Mouse (Mus musculus) fat pad, adult 2 months (tissue): ENCODE measurements at regions not wholly inside any gene's neighbourhood (a gene's known extent, or its start where the extent isn't known, plus 50 kb on each side); places are given as distances from the start of the nearest gene placed in this dataset.

Source experiments
- DNase-seq: peaks from one replicate; pipeline ENCODE4 v3.0.0-alpha.2; 2011; ENCODE audit warnings: low read depth, low spot score; ENCODE audit errors: extremely low read depth

DNA sequence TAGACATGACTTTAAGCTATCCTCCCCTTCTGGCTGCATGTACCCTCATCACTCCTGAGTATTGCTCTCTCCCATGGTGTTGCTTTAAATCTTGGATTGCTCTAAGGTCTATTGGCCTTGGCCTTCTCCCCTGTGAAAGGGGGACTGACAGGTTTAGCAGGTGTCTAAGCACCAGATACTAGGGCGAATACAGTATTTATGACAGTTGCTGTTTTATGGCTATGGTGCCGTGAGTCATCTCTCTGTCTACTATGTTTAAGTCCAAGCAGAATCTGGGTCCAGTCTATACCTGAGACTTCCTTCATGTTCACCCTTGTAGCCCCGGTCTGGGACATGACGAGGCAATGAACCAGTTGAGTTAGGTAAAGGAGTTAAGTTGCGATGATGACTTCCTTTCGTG, 212.3 kb upstream of the Id2 start:
- no peak for DNase-seq

GRCm38 (mm10) chr12:25305764-25306653, 209.1 kb upstream of the Id2 start:
- no peak for DNase-seq

- no peak for DNase-seq
Observed at GRCm38 (mm10) chr12:25304820-25305511, 208.0 kb upstream of the Id2 start.

- DNase-seq = no peak
Observed at GRCm38 (mm10) chr12:25303500-25304050, 206.6 kb upstream of the Id2 start.

DNA sequence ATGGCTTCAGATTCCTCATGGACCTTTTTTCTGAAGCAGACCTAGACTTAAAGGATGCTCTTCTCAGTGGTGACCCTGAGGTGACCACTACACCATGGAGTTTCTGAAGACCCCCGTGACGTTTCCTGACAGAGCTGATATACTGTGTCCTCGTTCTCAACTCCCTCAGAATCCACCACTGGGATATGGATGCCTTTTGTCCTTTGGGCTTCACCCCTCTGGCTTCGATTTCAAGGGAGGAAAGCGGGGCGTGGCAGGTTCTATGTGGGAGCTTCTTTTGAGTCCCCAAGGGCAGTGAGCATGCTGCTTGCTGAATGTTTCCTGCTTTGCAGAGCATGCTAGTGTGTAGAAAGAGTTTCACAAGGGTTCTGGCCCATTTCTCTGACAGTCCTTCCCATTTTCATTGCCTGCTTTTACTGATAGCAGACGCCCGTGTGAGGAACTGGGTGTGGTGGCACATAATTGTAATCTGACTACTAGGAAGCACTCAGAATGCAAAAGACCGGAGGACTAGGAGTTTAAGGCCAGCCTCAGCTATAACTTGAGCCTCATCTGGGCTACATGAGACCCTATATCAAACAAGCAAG, 204.0 kb upstream of the Id2 start:
- DNase-seq = no peak

GRCm38 (mm10) chr12:25299603-25300471, 202.9 kb upstream of the Id2 start:
- DNase-seq = no peak

DNA sequence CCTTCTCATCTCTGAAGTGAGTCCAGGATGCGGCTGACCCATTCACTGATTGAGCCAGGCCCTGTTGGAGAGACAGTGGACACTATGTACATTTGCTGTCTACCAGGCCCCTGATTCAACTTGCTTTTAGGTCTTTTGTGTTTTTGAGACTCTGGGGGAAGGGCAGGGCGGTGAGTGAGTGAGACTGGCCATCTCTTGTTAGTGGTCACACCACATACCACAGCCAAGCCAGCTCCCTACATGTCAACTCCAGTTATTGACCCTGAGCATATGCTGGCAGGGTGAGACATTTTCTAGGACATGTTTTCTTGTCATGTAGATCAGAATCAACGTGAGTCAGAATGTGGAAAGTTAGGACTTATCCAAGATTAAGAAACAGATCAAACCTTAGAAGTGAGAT, 201.8 kb upstream of the Id2 start:
- no peak for DNase-seq

GRCm38 (mm10) chr12:25297960-25298359, 201.0 kb upstream of the Id2 start:
- DNase-seq = no peak

GRCm38 (mm10) chr12:25296648-25297047, 199.7 kb upstream of the Id2 start:
- DNase-seq = no peak

DNA sequence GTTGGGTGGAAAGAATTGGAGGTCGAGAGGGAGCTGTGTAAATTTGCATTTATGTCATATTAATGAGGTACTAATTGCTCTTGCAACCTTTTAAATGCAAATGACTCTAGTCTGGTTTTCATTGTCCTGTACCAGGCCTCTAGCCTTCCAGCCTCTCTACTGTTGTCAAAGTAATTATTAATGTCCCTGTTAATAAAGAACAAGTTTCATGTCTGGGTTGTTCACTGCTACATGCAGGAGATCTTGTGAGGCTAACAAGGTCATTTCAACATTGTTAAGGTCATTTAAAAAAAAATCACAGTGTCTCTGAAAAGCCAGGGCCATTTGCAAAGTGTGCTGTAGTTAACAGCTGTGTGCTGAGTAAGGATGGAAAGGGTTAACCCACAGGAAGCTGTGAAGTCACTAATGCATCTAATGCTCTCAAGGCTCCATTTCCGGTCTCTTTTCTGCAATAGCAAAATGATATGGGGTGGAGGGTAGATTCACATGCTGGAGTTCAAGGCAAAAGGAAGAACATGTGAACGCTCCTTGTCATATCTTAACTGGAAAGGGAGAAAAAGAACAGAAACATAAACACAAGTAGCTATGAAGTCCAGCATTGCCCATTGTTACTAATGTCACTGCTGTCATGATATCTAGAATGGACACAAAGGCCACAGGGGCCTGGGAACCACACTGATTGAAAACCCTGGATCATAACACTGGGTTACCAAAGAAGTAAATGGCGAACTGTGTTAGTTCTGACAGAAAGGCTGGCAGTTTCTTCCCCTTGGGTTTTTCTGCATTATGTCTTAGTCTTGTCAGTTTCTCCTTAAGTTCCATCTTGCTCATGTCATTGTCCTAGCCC, 197.5 kb upstream of the Id2 start:
- no peak for DNase-seq

DNA sequence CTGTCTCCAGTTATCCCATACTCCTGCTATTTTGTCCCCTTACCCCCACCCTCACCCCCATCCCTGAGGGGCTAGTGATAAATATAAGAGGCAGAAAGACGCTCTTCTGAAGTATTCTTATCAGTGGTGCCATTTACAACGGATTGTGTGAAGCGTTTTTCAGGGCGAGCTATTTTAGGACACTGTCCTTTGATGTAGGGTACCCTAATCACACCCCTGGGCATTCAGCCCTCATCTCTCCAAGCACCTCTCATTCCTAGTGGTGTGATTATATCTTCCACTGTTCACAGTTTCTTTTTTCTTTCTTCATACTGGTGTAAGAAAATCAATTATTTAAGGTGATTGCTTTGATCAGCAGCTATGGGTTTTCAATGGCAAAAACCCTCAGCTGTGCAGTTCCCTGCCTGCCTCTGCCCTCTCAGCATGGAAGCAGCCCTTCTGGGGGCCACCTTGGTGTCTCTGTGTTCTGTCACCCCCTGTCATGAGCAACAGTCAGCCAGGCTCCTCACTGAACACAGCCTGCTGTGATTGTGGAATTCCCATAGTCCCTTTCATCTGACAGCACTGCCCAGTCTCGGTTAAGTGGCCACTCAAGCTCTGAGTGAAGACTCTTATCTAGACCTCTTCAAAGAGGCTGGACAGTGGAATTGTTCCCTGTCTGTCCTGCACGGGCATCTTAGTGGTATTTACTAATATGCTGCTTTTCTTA, 196.7 kb upstream of the Id2 start:
- DNase-seq = no peak

DNA sequence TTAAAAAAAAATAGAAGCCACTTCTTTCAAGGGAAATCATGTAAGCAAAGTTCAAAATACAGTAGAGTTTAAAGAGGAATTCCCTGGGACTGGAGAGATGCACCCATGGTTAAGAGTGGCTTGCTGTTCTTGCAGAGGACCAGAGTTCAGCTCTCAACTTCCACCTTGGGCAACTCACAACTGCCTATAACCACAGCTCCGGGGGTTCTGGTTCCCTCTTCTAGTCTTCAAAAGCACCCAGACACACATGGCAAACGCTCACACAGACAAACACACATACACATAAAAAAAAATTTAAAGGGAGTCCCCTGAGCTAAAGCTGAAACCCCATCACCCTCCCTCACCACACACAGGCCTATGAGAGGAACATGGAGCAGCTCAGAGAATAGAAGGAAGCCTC, 192.4 kb upstream of the Id2 start:
- no peak for DNase-seq

GRCm38 (mm10) chr12:25283808-25284207, 186.9 kb upstream of the Id2 start:
- no peak for DNase-seq

DNA sequence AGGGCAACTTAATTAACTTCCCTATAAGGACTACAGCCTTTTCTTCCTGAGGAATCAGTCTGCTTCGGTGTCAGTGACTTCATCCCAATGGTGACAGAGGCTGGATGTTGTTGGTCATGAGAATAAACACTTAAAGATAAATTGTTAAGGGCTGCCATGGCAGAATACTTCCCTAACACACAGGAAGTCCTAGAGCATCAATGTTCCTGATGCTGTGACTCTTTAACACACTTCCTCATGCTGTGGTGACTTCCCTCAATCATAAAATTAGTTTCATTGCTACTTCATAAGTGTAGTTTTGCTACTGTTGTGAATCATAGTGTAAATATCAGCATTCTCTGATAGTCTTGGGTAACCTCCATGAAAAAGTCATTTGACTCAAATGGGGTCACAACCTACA, 184.5 kb upstream of the Id2 start:
- DNase-seq = no peak

DNA sequence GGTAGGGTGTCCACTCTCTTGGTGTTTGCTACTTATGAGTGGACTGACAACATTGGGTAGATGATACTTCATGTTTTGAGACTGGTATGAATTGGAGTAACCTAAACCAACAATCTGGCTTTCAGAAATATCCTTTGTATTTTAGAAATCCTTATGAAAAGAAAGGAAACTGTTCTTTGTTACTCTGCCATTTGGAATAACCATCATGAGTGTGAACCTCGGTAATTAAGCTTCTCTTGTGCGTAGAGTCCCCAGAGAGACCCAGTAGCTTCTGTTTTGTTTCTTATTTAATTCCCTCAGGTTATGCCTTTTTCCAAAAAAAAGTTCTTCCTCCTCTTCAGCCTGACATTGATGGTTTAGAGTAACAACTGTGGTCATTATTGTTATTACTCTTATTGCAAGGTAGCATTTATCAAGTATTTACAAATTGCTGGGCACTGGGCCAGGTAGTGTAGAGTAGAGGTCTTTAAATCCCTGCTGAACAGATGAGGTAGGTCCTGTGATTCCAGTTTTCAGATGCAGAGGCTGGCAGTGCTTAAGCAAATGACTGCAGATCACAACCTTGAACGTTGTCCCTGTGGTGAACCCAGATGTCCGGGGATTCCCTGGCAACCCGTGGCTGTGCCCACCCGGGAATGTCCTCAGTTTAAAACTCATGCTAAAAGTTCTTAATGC, 176.8 kb upstream of the Id2 start:
- no peak for DNase-seq

DNA sequence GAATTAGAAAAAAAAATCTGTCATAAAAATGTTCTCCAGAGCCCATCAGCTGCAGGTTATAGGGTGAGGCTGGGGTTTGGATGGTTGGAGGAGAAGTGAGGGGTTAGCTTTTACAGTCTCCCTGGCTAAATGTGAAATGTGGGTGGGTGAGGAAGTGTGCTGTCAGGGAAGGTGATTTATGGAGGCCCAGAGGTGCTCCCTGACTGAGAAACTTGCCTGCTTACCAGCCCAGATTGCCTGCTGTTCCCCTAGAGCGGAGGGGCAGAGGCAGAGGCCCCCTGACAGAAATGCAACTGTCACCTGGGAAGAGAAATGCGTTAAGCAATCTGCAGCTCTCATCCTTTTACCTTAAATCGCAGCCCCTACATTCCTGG, 175.8 kb upstream of the Id2 start:
- no peak for DNase-seq

DNA sequence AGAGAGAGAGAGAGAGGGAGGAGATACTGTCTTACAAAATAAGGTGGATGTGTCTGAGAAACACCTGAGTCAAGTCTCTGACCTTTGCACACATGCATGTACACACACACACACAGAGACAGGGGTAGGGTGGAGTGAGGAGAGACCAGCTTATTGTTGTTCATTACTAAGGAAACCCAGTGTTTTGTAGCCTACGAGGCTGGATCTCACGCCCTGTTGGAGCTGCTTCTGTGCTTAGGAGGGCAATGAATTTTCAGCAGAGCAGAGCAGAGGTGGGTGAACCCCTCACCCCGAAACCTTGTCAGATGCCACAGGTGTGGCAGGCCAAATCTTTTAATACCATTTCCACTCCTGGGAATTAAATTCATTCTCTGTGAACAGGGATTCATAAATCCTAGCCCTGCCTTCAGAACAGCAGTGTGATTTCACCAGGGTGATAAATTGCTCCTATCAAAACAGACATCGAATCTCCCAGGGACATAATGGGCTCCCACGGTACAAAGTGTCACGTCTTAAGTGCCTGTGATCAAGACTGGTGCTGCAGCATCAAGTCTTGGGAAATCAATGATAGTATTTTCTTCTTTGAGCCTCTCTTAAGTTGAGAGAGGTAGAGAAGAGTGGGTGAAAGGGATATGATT, 175.3 kb upstream of the Id2 start:
- peak; percentile 75 for DNase-seq

DNA sequence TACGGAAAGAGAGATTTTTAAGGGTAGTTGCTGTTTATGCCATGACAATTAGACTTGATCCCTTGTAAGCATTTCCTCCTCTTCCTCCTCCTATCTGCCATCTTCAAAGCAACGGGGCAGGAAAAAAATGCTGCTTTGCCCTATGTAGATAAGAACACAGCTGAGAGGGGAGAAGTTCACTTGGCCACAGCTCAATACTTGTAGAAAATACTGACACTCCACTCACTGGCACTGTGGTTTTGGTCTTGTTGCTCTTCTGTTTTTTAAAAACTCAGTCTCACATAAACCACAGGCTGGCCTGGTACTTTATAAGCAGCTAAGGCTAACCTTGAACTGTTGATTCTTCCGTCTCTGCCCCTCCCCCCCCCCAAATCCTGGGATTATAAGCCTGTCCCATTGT, 172.9 kb upstream of the Id2 start:
- DNase-seq = no peak
